Mouse (Mus musculus) testis, adult 2 months (tissue): ENCODE results near the gene D330045A20Rik.

Source experiments
- CTCF ChIP-seq: fragments of 200-500 bp; IDR thresholded peaks from 2 replicates; pipeline ENCODE4 v1.5.1; 2012; ENCODE audit warnings: low read depth, mild to moderate bottlenecking, inconsistent platforms, low read length, moderate library complexity; ENCODE audit not compliant: control insufficient read depth, insufficient read depth, insufficient replicate concordance
- POLR2A ChIP-seq: fragments of 200-500 bp; IDR thresholded peaks from 2 replicates; pipeline ENCODE4 v1.6.1; 2012; ENCODE audit warnings: low read depth, mild to moderate bottlenecking, inconsistent platforms, low read length, moderate library complexity; ENCODE audit not compliant: control insufficient read depth

- TF ChIP-seq POLR2A (no peak), CTCF (no peak)
Measured at GRCm38 (mm10) chrX:139516156-139516555, 36.0 kb downstream of the D330045A20Rik start.
